In genomic region chr8:35159329-35159728, GRCm38 (mm10) we compare ENCODE assay signal across 9 mouse cellular contexts.
DNase-seq lines count a peak whose midpoint lies in the region; ATAC-seq and TF ChIP-seq lines count a peak whose summit lies in the region.
"Had no signal": no experiment of that assay in that cellular context is flagged by ENCODE, and none has a peak within 500 bp of the region (broad histone marks: within the 10 kb centered on the region; RNA-seq: fewer than 3 reads in every experiment).

No protein-coding gene starts in this region.

- DNase-seq in ES-E14 (ENCODE audit: low read depth, low spot score) = no peak
- peak; percentile 82 for DNase-seq in brain, adult 2 months (ENCODE audit: low read depth, low spot score)
- peak; percentile 22 for DNase-seq in large intestine, adult 2 months (ENCODE audit: low read depth, low spot score)
- peak; percentile 75 for DNase-seq in lung, postnatal 14 days
- peak; percentile 25 for DNase-seq in retina, adult 2 months (ENCODE audit: low read depth, low spot score)
- DNase-seq in thymus, postnatal 36 days = peak; percentile 67 to 68

- H3K4me2 ChIP-seq in embryonic facial prominence, embryonic 15.5 days (replicated peaks) = 0 out of 2 replicates have a peak overlapping the region, but pooled peaks have one; percentile 19
- H3K4me2 ChIP-seq in heart, embryonic 16.5 days (ENCODE audit: low read depth, low read length) = peak overlapping the region; percentile 40; the same call in 1 of the 2 replicates
- H3K4me2 ChIP-seq: limb, embryonic 15.5 days had no signal

- in situ Hi-C loops in ES-E14 (cut with MboI; ENCODE audit: low sequenced_read_pairs in 2 of 2, unreplicated experiment in 2 of 2) = loop anchor here in 1 of 2 experiments (10.0 kb wide), 1 partner anchor 285 kb away; no protein-coding TSS in a partner anchor

- H3K27ac ChIP-seq in ES-E14 (ENCODE audit: insufficient read depth, low read depth, low read length, poor library complexity, severe bottlenecking) = no peak overlapping the region
- H3K27ac ChIP-seq in embryonic facial prominence, embryonic 15.5 days (replicated peaks) = no peak overlapping the region
- H3K27ac ChIP-seq in heart, embryonic 16.5 days (ENCODE audit: low read length) = no peak overlapping the region
- H3K27ac ChIP-seq: limb, embryonic 15.5 days had no signal

- WGBS in embryonic facial prominence, embryonic 15.5 days = 22% methylated on average over 12 of the region's 12 CpGs
- WGBS in heart, embryonic 16.5 days = 18% methylated on average over 12 of the region's 12 CpGs
- 20% methylated on average over 12 of the region's 12 CpGs for WGBS in large intestine, adult 2 months

- no peaks in the 10 kb centered on the region for H3K9me3 ChIP-seq in ES-E14 (ENCODE audit: control insufficient read depth, insufficient read depth, low read depth, low read length)
- no peaks in the 10 kb centered on the region for H3K9me3 ChIP-seq in embryonic facial prominence, embryonic 15.5 days (replicated peaks)
- H3K9me3 ChIP-seq in heart, embryonic 16.5 days (replicated peaks; ENCODE audit: control insufficient read depth, low read length) = no peaks in the 10 kb centered on the region
- H3K9me3 ChIP-seq: limb, embryonic 15.5 days had no signal

- no peak overlapping the region for H3K4me3 ChIP-seq in ES-E14 (ENCODE audit: insufficient read depth in 1 of 2, low read depth in 1 of 2, low read length in 2 of 2, poor library complexity in 1 of 2, severe bottlenecking in 1 of 2)
- no peak overlapping the region for H3K4me3 ChIP-seq in embryonic facial prominence, embryonic 15.5 days (replicated peaks)
- no peak overlapping the region for H3K4me3 ChIP-seq in heart, embryonic 16.5 days (ENCODE audit: low read length)
- H3K4me3 ChIP-seq: limb, embryonic 15.5 days had no signal

- H3K9ac ChIP-seq in ES-E14 (ENCODE audit: insufficient read depth, low read depth, low read length, poor library complexity, severe bottlenecking) = no peak overlapping the region
- no peak overlapping the region for H3K9ac ChIP-seq in embryonic facial prominence, embryonic 15.5 days
- no peak overlapping the region for H3K9ac ChIP-seq in heart, embryonic 16.5 days (ENCODE audit: low read length)
- H3K9ac ChIP-seq: limb, embryonic 15.5 days had no signal

- no peaks in the 10 kb centered on the region for H3K4me1 ChIP-seq in ES-E14 (ENCODE audit: control insufficient read depth in 2 of 2, insufficient read depth in 2 of 2, low read length in 2 of 2, poor library complexity in 1 of 2)
- peaks cover 9% of the 10 kb centered on the region; the same call in 1 of the 2 replicates for H3K4me1 ChIP-seq in embryonic facial prominence, embryonic 15.5 days
- no peaks in the 10 kb centered on the region for H3K4me1 ChIP-seq in heart, embryonic 16.5 days (ENCODE audit: control insufficient read depth, insufficient read depth, low read length)

- no peaks in the 10 kb centered on the region for H3K36me3 ChIP-seq in ES-E14 (ENCODE audit: control insufficient read depth, insufficient read depth, low read length, poor library complexity, severe bottlenecking)
- no peaks in the 10 kb centered on the region for H3K36me3 ChIP-seq in embryonic facial prominence, embryonic 15.5 days
- no peaks in the 10 kb centered on the region for H3K36me3 ChIP-seq in heart, embryonic 16.5 days (ENCODE audit: control insufficient read depth, insufficient read depth)
- H3K36me3 ChIP-seq: limb, embryonic 15.5 days had no signal

- no peaks in the 10 kb centered on the region for H3K27me3 ChIP-seq in embryonic facial prominence, embryonic 15.5 days
- H3K27me3 ChIP-seq in heart, embryonic 16.5 days (ENCODE audit: control insufficient read depth, insufficient read depth, low read length) = no peaks in the 10 kb centered on the region
- H3K27me3 ChIP-seq: limb, embryonic 15.5 days had no signal

- no peak for ATAC-seq in embryonic facial prominence, embryonic 15.5 days (ENCODE audit: insufficient number of reproducible peaks, low FRiP score, low TSS enrichment, low read depth)
- ATAC-seq in heart, embryonic 16.5 days (replicated peaks; ENCODE audit: extremely low read depth, insufficient read depth, low FRiP score) = no peak

TF ChIP-seq in ES-E14, 5 proteins besides CTCF, POLR2A, EP300 and RAD21:
- TF ChIP-seq HCFC1 (IDR thresholded peaks at IDR 0.05; ENCODE audit: borderline replicate concordance, insufficient read depth, low read length) (no peak), ZC3H11A (IDR thresholded peaks at IDR 0.05; ENCODE audit: borderline replicate concordance, low read depth, low read length) (peak; percentile 69; the same call in 1 of the 2 replicates)
